Mouse (Mus musculus): ENCODE results near the gene Tmprss11a. TPM values are rescaled to one million over a fixed set of nuclear protein-coding genes. Genes with fewer than 3 reads are reported as not detected.

The Tmprss11a gene
- polyA plus RNA-seq, 1 experiment: not detected

GRCm38 (mm10) chr5:86439306-86439705 is 29.5 kb downstream of the Tmprss11a start:
- Histone ChIP-seq H3K27me3 (ENCODE audit: control insufficient read depth, insufficient read depth, low read length) (no peaks in the 10 kb centered on the region), H3K4me3 (ENCODE audit: low read depth, low read length) (no peak overlapping the region), H3K36me3 (ENCODE audit: control insufficient read depth, insufficient read depth, low read length) (no peaks in the 10 kb centered on the region), H3K27ac (ENCODE audit: insufficient read depth, low read depth, low read length) (no peak overlapping the region), H3K4me1 (ENCODE audit: control insufficient read depth, insufficient read depth, insufficient read length, low read length) (no peaks in the 10 kb centered on the region)
- TF ChIP-seq CTCF (IDR thresholded peaks at IDR 0.05; ENCODE audit: extremely low read depth, insufficient read length, insufficient replicate concordance, low read depth, low read length) (no peak), POLR2A (IDR thresholded peaks at IDR 0.05; ENCODE audit: low read depth, low read length) (no peak)
- 88% methylated on average over 2 of the region's 2 CpGs for WGBS

GRCm38 (mm10) chr5:86438548-86438947 is 30.2 kb downstream of the Tmprss11a start:
- TF ChIP-seq CTCF (IDR thresholded peaks at IDR 0.05; ENCODE audit: extremely low read depth, insufficient read length, insufficient replicate concordance, low read depth, low read length) (no peak), POLR2A (IDR thresholded peaks at IDR 0.05; ENCODE audit: low read depth, low read length) (no peak)
- Histone ChIP-seq H3K27me3 (ENCODE audit: control insufficient read depth, insufficient read depth, low read length) (no peaks in the 10 kb centered on the region), H3K4me3 (ENCODE audit: low read depth, low read length) (no peak overlapping the region), H3K27ac (ENCODE audit: insufficient read depth, low read depth, low read length) (no peak overlapping the region), H3K36me3 (ENCODE audit: control insufficient read depth, insufficient read depth, low read length) (no peaks in the 10 kb centered on the region), H3K4me1 (ENCODE audit: control insufficient read depth, insufficient read depth, insufficient read length, low read length) (no peaks in the 10 kb centered on the region)

GRCm38 (mm10) chr5:86432697-86433096 is 36.1 kb downstream of the Tmprss11a start:
- Histone ChIP-seq H3K27ac (ENCODE audit: insufficient read depth, low read depth, low read length) (no peak overlapping the region), H3K4me3 (ENCODE audit: low read depth, low read length) (no peak overlapping the region), H3K36me3 (ENCODE audit: control insufficient read depth, insufficient read depth, low read length) (no peaks in the 10 kb centered on the region), H3K27me3 (ENCODE audit: control insufficient read depth, insufficient read depth, low read length) (no peaks in the 10 kb centered on the region), H3K4me1 (ENCODE audit: control insufficient read depth, insufficient read depth, insufficient read length, low read length) (no peaks in the 10 kb centered on the region)
- WGBS: 1% methylated on average over 2 of the region's 2 CpGs
- no peak for TF ChIP-seq CTCF (IDR thresholded peaks at IDR 0.05; ENCODE audit: extremely low read depth, insufficient read length, insufficient replicate concordance, low read depth, low read length)
- no peak for TF ChIP-seq POLR2A (IDR thresholded peaks at IDR 0.05; ENCODE audit: low read depth, low read length)

GRCm38 (mm10) chr5:86431096-86431495 is 37.7 kb downstream of the Tmprss11a start:
- Histone ChIP-seq H3K27ac (ENCODE audit: insufficient read depth, low read depth, low read length) (no peak overlapping the region), H3K4me1 (ENCODE audit: control insufficient read depth, insufficient read depth, insufficient read length, low read length) (no peaks in the 10 kb centered on the region), H3K4me3 (ENCODE audit: low read depth, low read length) (no peak overlapping the region), H3K36me3 (ENCODE audit: control insufficient read depth, insufficient read depth, low read length) (no peaks in the 10 kb centered on the region), H3K27me3 (ENCODE audit: control insufficient read depth, insufficient read depth, low read length) (no peaks in the 10 kb centered on the region)
- no peak for TF ChIP-seq POLR2A (IDR thresholded peaks at IDR 0.05; ENCODE audit: low read depth, low read length)
- 71% methylated on average over 5 of the region's 5 CpGs for WGBS

GRCm38 (mm10) chr5:86421323-86422028 is 47.3 kb downstream of the Tmprss11a start:
- Histone ChIP-seq H3K27me3 (ENCODE audit: control insufficient read depth, insufficient read depth, low read length) (no peaks in the 10 kb centered on the region), H3K4me1 (ENCODE audit: control insufficient read depth, insufficient read depth, insufficient read length, low read length) (no peaks in the 10 kb centered on the region), H3K4me3 (ENCODE audit: low read depth, low read length) (no peak overlapping the region), H3K27ac (ENCODE audit: insufficient read depth, low read depth, low read length) (no peak overlapping the region), H3K36me3 (ENCODE audit: control insufficient read depth, insufficient read depth, low read length) (no peaks in the 10 kb centered on the region)
- TF ChIP-seq POLR2A (IDR thresholded peaks at IDR 0.05; ENCODE audit: low read depth, low read length) (no peak), CTCF (IDR thresholded peaks at IDR 0.05; ENCODE audit: extremely low read depth, insufficient read length, insufficient replicate concordance, low read depth, low read length) (no peak)
- 52% methylated on average over 3 of the region's 3 CpGs for WGBS

- Histone ChIP-seq H3K4me3 (ENCODE audit: low read depth, low read length) (no peak overlapping the region), H3K36me3 (ENCODE audit: control insufficient read depth, insufficient read depth, low read length) (no peaks in the 10 kb centered on the region), H3K27me3 (ENCODE audit: control insufficient read depth, insufficient read depth, low read length) (no peaks in the 10 kb centered on the region), H3K4me1 (ENCODE audit: control insufficient read depth, insufficient read depth, insufficient read length, low read length) (no peaks in the 10 kb centered on the region), H3K27ac (ENCODE audit: insufficient read depth, low read depth, low read length) (no peak overlapping the region)
- TF ChIP-seq POLR2A (IDR thresholded peaks at IDR 0.05; ENCODE audit: low read depth, low read length) (no peak), CTCF (IDR thresholded peaks at IDR 0.05; ENCODE audit: extremely low read depth, insufficient read length, insufficient replicate concordance, low read depth, low read length) (no peak)
- WGBS: 27% methylated on average over 4 of the region's 4 CpGs
Measured at GRCm38 (mm10) chr5:86419494-86419893, 49.3 kb downstream of the Tmprss11a start.

- H3K4me3 ChIP-seq (ENCODE audit: low read depth, low read length): no peak overlapping the region
- 84% methylated on average over 7 of the region's 7 CpGs for WGBS
- no peaks in the 10 kb centered on the region for H3K4me1 ChIP-seq (ENCODE audit: control insufficient read depth, insufficient read depth, insufficient read length, low read length)
- TF ChIP-seq POLR2A (IDR thresholded peaks at IDR 0.05; ENCODE audit: low read depth, low read length) (no peak), CTCF (IDR thresholded peaks at IDR 0.05; ENCODE audit: extremely low read depth, insufficient read length, insufficient replicate concordance, low read depth, low read length) (no peak)
- no peak overlapping the region for H3K27ac ChIP-seq (ENCODE audit: insufficient read depth, low read depth, low read length)
- no peaks in the 10 kb centered on the region for H3K36me3 ChIP-seq (ENCODE audit: control insufficient read depth, insufficient read depth, low read length)
- no peaks in the 10 kb centered on the region for H3K27me3 ChIP-seq (ENCODE audit: control insufficient read depth, insufficient read depth, low read length)
Measured at GRCm38 (mm10) chr5:86414280-86414679, 54.5 kb downstream of the Tmprss11a start.
